Mouse (Mus musculus): ENCODE results near the gene Rint1. TPM values are rescaled to one million over a fixed set of nuclear protein-coding genes. Genes with fewer than 3 reads are reported as not detected.
"Not testable (repeated sequence)": the region's sequence is repeated elsewhere in the genome, so short reads cannot be mapped to it uniquely, and the experiment has no call there.

The Rint1 gene
- polyA plus RNA-seq, 1 experiment = 1.2 TPM

- TF ChIP-seq GATA1 (IDR thresholded peaks at IDR 0.05; ENCODE audit: low read length) (no peak), TAL1 (IDR thresholded peaks at IDR 0.05; ENCODE audit: low read length) (no peak)
- Histone ChIP-seq H3K27me3 (ENCODE audit: control insufficient read depth) (no peaks in the 10 kb centered on the region; the same call in 1 of the 2 replicates), H3K4me1 (ENCODE audit: control insufficient read depth) (no peaks in the 10 kb centered on the region), H3K36me3 (ENCODE audit: control insufficient read depth) (peaks cover 91% of the 10 kb centered on the region), H3K4me3 (replicated peaks) (no peak overlapping the region), H3K9me3 (ENCODE audit: control insufficient read depth, low read length) (peaks cover 16% of the 10 kb centered on the region)
Observed at GRCm38 (mm10) chr5:23814841-23815240, 27.3 kb downstream of the Rint1 start.

GRCm38 (mm10) chr5:23816681-23817080 lies 29.2 kb downstream of the Rint1 start:
- TF ChIP-seq TAL1 (IDR thresholded peaks at IDR 0.05; ENCODE audit: low read length) = no peak
- no peak for TF ChIP-seq GATA1 (IDR thresholded peaks at IDR 0.05; ENCODE audit: low read length)
- no peak overlapping the region for H3K4me3 ChIP-seq (replicated peaks)
- peaks cover 16% of the 10 kb centered on the region for H3K9me3 ChIP-seq (ENCODE audit: control insufficient read depth, low read length)
- H3K36me3 ChIP-seq (ENCODE audit: control insufficient read depth) = peaks cover 81% of the 10 kb centered on the region
- H3K4me1 ChIP-seq (ENCODE audit: control insufficient read depth) = no peaks in the 10 kb centered on the region
- no peaks in the 10 kb centered on the region; the same call in 1 of the 2 replicates for H3K27me3 ChIP-seq (ENCODE audit: control insufficient read depth)

- no peak for TF ChIP-seq TAL1 (IDR thresholded peaks at IDR 0.05; ENCODE audit: low read length)
- TF ChIP-seq GATA1 (IDR thresholded peaks at IDR 0.05; ENCODE audit: low read length) = no peak
- Histone ChIP-seq H3K4me1 (ENCODE audit: control insufficient read depth) (peaks cover 1% of the 10 kb centered on the region), H3K27me3 (ENCODE audit: control insufficient read depth) (no peaks in the 10 kb centered on the region), H3K9me3 (ENCODE audit: control insufficient read depth, low read length) (no peaks in the 10 kb centered on the region), H3K4me3 (replicated peaks) (no peak overlapping the region), H3K36me3 (ENCODE audit: control insufficient read depth) (peaks cover 28% of the 10 kb centered on the region)
Observed at GRCm38 (mm10) chr5:23822306-23822705, 34.8 kb downstream of the Rint1 start.

GRCm38 (mm10) chr5:23824171-23824733 lies 36.7 kb downstream of the Rint1 start:
- Histone ChIP-seq H3K27me3 (ENCODE audit: control insufficient read depth) (peaks cover 2% of the 10 kb centered on the region; the same call in 1 of the 2 replicates), H3K4me3 (replicated peaks) (no peak overlapping the region), H3K9me3 (ENCODE audit: control insufficient read depth, low read length) (no peaks in the 10 kb centered on the region), H3K36me3 (ENCODE audit: control insufficient read depth) (peaks cover 14% of the 10 kb centered on the region), H3K4me1 (ENCODE audit: control insufficient read depth) (peaks cover 1% of the 10 kb centered on the region)
- TF ChIP-seq GATA1 (IDR thresholded peaks at IDR 0.05; ENCODE audit: low read length) (no peak), TAL1 (IDR thresholded peaks at IDR 0.05; ENCODE audit: low read length) (no peak)

GRCm38 (mm10) chr5:23826321-23827004 lies 39.0 kb downstream of the Rint1 start:
- Histone ChIP-seq H3K4me3 (replicated peaks) (no peak overlapping the region), H3K9me3 (ENCODE audit: control insufficient read depth, low read length) (no peaks in the 10 kb centered on the region)
- no peak for TF ChIP-seq TAL1 (IDR thresholded peaks at IDR 0.05; ENCODE audit: low read length)
- no peak for TF ChIP-seq GATA1 (IDR thresholded peaks at IDR 0.05; ENCODE audit: low read length)

GRCm38 (mm10) chr5:23830897-23831752 lies 43.6 kb downstream of the Rint1 start:
- peaks cover 19% of the 10 kb centered on the region for H3K27me3 ChIP-seq (ENCODE audit: control insufficient read depth)
- no peak for TF ChIP-seq TAL1 (IDR thresholded peaks at IDR 0.05; ENCODE audit: low read length)
- no peak for TF ChIP-seq GATA1 (IDR thresholded peaks at IDR 0.05; ENCODE audit: low read length)
- H3K4me3 ChIP-seq (replicated peaks) = no peak overlapping the region
- H3K9me3 ChIP-seq (ENCODE audit: control insufficient read depth, low read length) = no peaks in the 10 kb centered on the region
- peaks cover 1% of the 10 kb centered on the region for H3K4me1 ChIP-seq (ENCODE audit: control insufficient read depth)
- no peaks in the 10 kb centered on the region for H3K36me3 ChIP-seq (ENCODE audit: control insufficient read depth)

More at GRCm38 (mm10) chr5:23826321-23827004, 39.0 kb downstream of the Rint1 start:
- H3K36me3 ChIP-seq (ENCODE audit: control insufficient read depth) = peaks cover 2% of the 10 kb centered on the region
- peaks cover 1% of the 10 kb centered on the region for H3K4me1 ChIP-seq (ENCODE audit: control insufficient read depth)
- H3K27me3 ChIP-seq (ENCODE audit: control insufficient read depth) = peaks cover 10% of the 10 kb centered on the region

- H3K27me3 ChIP-seq (ENCODE audit: control insufficient read depth) = peaks cover 17% of the 10 kb centered on the region
- H3K4me3 ChIP-seq (replicated peaks); H3K9me3 ChIP-seq (ENCODE audit: control insufficient read depth, low read length); H3K4me1 ChIP-seq (ENCODE audit: control insufficient read depth): not testable (repeated sequence)
- peaks cover 18% of the 10 kb centered on the region for H3K36me3 ChIP-seq (ENCODE audit: control insufficient read depth)
Observed at GRCm38 (mm10) chr5:23835691-23836090, 48.2 kb downstream of the Rint1 start.

- TF ChIP-seq GATA1 (IDR thresholded peaks at IDR 0.05; ENCODE audit: low read length) (no peak), TAL1 (IDR thresholded peaks at IDR 0.05; ENCODE audit: low read length) (no peak)
- H3K4me1 ChIP-seq (ENCODE audit: control insufficient read depth) = peaks cover 10% of the 10 kb centered on the region
- H3K36me3 ChIP-seq (ENCODE audit: control insufficient read depth) = peaks cover 30% of the 10 kb centered on the region
- H3K27me3 ChIP-seq (ENCODE audit: control insufficient read depth) = peaks cover under 1% of the 10 kb centered on the region; the same call in 1 of the 2 replicates
- H3K4me3 ChIP-seq (replicated peaks) = no peak overlapping the region
- no peaks in the 10 kb centered on the region for H3K9me3 ChIP-seq (ENCODE audit: control insufficient read depth, low read length)
Observed at GRCm38 (mm10) chr5:23838158-23838557, 50.6 kb downstream of the Rint1 start.

Measured in erythroblast, embryonic 14.5 days (primary cell).